Mouse (Mus musculus): ENCODE results near the gene Olfr1424.

DNA sequence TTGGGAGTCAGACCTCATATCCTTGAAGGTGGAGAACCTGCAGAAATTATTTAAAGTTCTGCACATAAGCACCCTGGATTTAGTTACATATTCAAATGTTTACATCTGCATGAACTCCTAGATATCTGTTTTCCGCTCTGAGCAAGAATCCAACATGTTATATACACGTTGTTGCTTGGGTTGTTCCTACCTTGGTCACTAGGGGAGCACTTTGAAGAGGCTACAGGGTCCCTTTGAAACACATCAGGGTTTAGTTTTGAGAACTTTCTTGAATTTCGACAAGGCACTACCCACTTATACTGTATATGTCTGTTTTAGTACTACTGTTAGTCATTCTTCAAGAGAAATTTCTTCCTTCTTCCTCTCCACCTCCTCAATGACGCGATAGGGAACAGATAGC, 19.3 kb downstream of the Olfr1424 start:
- no peak for TF ChIP-seq CTCF (IDR thresholded peaks at IDR 0.05; ENCODE audit: low read depth)
- TF ChIP-seq EP300 (IDR thresholded peaks at IDR 0.05; ENCODE audit: low read depth), result no peak
